Mouse (Mus musculus): ENCODE measurements around the gene Ghrh.

DNA sequence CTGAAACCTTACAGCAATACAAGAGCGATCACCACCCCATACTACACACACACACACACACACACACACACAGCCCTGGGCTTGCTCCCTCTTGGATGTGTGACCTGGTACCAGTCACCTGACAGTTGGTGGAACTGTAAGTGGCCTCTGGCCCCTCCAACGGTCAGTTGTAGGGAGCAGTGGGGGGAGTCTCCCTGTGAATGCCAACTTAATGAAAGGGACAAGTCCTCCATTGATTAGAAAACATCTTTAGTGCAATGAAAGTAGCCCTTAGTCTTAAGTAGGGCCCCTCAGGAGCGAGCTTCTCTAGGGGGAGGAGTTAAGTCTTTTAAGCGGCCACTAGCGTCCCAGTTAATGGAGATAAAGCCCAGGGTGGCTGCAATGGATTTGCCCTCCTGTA lies 19.2 kb downstream of the Ghrh start:
- no peak for TF ChIP-seq CTCF (conservative IDR thresholded peaks at IDR 0.05; ENCODE audit: low read length)
- no peak for TF ChIP-seq NANOG (IDR thresholded peaks at IDR 0.05; ENCODE audit: borderline replicate concordance, low read length)
- no peak for TF ChIP-seq POU5F1 (IDR thresholded peaks at IDR 0.05; ENCODE audit: borderline replicate concordance, low read length)
